Mouse (Mus musculus): ENCODE measurements around the gene Zic2.
"Not testable (repeated sequence)": the region's sequence is repeated elsewhere in the genome, so short reads cannot be mapped to it uniquely, and the experiment has no call there.

Gene Zic2

GRCm38 (mm10) chr14:122461966-122462365 is 13.3 kb upstream of the Zic2 start:
- DNase-seq (ENCODE audit: low spot score in 2 of 2) = no peak

- DNase-seq (ENCODE audit: low spot score in 2 of 2) = no peak
Measured at GRCm38 (mm10) chr14:122462689-122463079, 12.6 kb upstream of the Zic2 start.

- no peak for DNase-seq (ENCODE audit: low spot score in 2 of 2)
Measured at GRCm38 (mm10) chr14:122463080-122463691, 12.0 kb upstream of the Zic2 start.

- not testable (repeated sequence) for DNase-seq (ENCODE audit: low spot score in 2 of 2)
Measured at GRCm38 (mm10) chr14:122463734-122464341, 11.4 kb upstream of the Zic2 start.

- no peak for DNase-seq (ENCODE audit: low spot score in 2 of 2)
Measured at GRCm38 (mm10) chr14:122464351-122464762, 10.9 kb upstream of the Zic2 start.

GRCm38 (mm10) chr14:122464763-122465741 is 10.2 kb upstream of the Zic2 start, which contains the start of gene Zic5:
Gene Zic5, minus strand, starts transcription at chr14:122465677.
- DNase-seq (ENCODE audit: low spot score in 2 of 2) = no peak

- no peak for DNase-seq (ENCODE audit: low spot score in 2 of 2)
Measured at GRCm38 (mm10) chr14:122465931-122466490, 9.2 kb upstream of the Zic2 start.

GRCm38 (mm10) chr14:122466756-122467362 is 8.4 kb upstream of the Zic2 start:
- DNase-seq (ENCODE audit: low spot score in 2 of 2) = no peak

- no peak for DNase-seq (ENCODE audit: low spot score in 2 of 2)
Measured at GRCm38 (mm10) chr14:122467926-122468841, 7.1 kb upstream of the Zic2 start.

GRCm38 (mm10) chr14:122468971-122469755 is 6.1 kb upstream of the Zic2 start:
- DNase-seq (ENCODE audit: low spot score in 2 of 2) = no peak

- no peak for DNase-seq (ENCODE audit: low spot score in 2 of 2)
Measured at GRCm38 (mm10) chr14:122471449-122472085, 3.7 kb upstream of the Zic2 start.

GRCm38 (mm10) chr14:122472161-122472560 is 3.1 kb upstream of the Zic2 start:
- no peak for DNase-seq (ENCODE audit: low spot score in 2 of 2)

- DNase-seq (ENCODE audit: low spot score in 2 of 2) = no peak
Measured at GRCm38 (mm10) chr14:122472647-122473046, 2.6 kb upstream of the Zic2 start.

- no peak for DNase-seq (ENCODE audit: low spot score in 2 of 2)
Measured at GRCm38 (mm10) chr14:122473211-122473751, 2.0 kb upstream of the Zic2 start.

GRCm38 (mm10) chr14:122474041-122474890 is 969 bp upstream of the Zic2 start:
- DNase-seq (ENCODE audit: low spot score in 2 of 2) = no peak

GRCm38 (mm10) chr14:122475557-122476040 is 364 bp downstream of the Zic2 start:
- no peak for DNase-seq (ENCODE audit: low spot score in 2 of 2)

- no peak for DNase-seq (ENCODE audit: low spot score in 2 of 2)
Measured at GRCm38 (mm10) chr14:122476041-122476821, 996 bp downstream of the Zic2 start.
